Mouse (Mus musculus): ENCODE measurements at regions not wholly inside any gene's neighbourhood (a gene's known extent, or its start where the extent isn't known, plus 50 kb on each side); places are given as distances from the start of the nearest gene placed in this dataset. TPM values are rescaled to one million over a fixed set of nuclear protein-coding genes. Genes with fewer than 3 reads are reported as not detected.

DNA sequence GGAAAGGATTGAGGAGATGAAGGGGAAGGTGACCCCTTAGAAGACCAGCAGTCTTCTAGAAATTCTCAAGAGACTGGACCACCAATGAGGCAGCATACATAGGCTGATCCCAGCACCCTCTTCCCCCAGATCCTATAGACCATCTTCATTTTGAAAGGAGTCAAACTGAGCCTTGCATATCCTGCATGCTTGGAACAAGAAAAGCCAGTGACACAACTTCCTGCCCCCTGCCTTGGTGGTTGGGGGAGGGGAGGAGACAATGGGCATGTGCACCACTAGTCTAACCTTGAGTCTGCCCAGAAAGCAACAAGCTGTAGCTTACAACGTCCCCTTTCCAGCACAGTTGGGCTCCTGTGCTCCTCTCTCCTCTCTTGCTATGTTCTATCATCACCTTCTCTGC, 531.3 kb upstream of the Lrrn3 start:
- no peak overlapping the region for H3K4me3 ChIP-seq (ENCODE audit: low read depth, low read length)
- H3K9me3 ChIP-seq (replicated peaks; ENCODE audit: control insufficient read depth, low read length) = no peaks in the 10 kb centered on the region
- H3K4me1 ChIP-seq (ENCODE audit: control insufficient read depth, insufficient read depth, low read length) = no peaks in the 10 kb centered on the region
- no peak for DNase-seq (ENCODE audit: low spot score)
- H3K27ac ChIP-seq (ENCODE audit: low read depth, low read length) = no peak overlapping the region
- 53% methylated on average over 1 of the region's 1 CpGs for WGBS
- no peak overlapping the region for H3K9ac ChIP-seq (ENCODE audit: low read length)
- no peaks in the 10 kb centered on the region for H3K27me3 ChIP-seq (replicated peaks; ENCODE audit: control insufficient read depth, insufficient read depth, low read length)
- no peak for ATAC-seq
- no peak overlapping the region for H3K4me2 ChIP-seq (ENCODE audit: low read length)
- no peaks in the 10 kb centered on the region for H3K36me3 ChIP-seq (ENCODE audit: control insufficient read depth, insufficient read depth, low read length)

DNA sequence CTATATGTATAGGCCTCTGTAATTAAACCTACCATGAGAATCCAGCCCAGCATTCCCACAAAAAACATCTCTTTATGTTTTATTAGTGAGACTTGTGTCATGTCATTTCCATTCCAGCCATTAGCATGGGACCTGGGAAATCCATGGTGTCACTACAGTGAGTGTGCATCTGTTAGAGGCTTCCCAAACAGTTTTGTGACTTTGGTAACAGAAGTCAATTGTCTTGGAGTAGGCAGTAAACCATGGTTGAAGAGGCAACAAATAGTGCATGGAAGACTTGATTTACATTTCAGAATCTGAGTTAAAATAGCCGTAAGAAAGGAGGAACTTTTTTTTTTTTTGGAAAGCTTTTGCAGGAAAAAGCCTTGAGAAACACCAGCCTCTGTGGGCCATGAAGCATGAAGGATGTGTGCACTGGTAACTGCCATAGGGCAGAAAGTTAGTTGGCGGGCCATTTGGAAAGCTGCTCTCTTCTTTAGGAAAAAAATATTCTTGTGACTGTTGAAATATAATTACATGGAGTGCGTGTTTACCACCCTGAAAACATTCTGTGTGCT, 522.7 kb upstream of the Lrrn3 start:
- Histone ChIP-seq H3K4me3 (ENCODE audit: low read depth, low read length) (no peak overlapping the region), H3K27ac (ENCODE audit: low read depth, low read length) (no peak overlapping the region), H3K4me2 (ENCODE audit: low read length) (no peak overlapping the region), H3K9ac (ENCODE audit: low read length) (no peak overlapping the region), H3K27me3 (replicated peaks; ENCODE audit: control insufficient read depth, insufficient read depth, low read length) (no peaks in the 10 kb centered on the region), H3K36me3 (ENCODE audit: control insufficient read depth, insufficient read depth, low read length) (no peaks in the 10 kb centered on the region), H3K4me1 (ENCODE audit: control insufficient read depth, insufficient read depth, low read length) (no peaks in the 10 kb centered on the region), H3K9me3 (replicated peaks; ENCODE audit: control insufficient read depth, low read length) (no peaks in the 10 kb centered on the region)
- 84% methylated on average over 3 of the region's 3 CpGs for WGBS
- no peak for DNase-seq (ENCODE audit: low spot score)
- ATAC-seq = no peak

DNA sequence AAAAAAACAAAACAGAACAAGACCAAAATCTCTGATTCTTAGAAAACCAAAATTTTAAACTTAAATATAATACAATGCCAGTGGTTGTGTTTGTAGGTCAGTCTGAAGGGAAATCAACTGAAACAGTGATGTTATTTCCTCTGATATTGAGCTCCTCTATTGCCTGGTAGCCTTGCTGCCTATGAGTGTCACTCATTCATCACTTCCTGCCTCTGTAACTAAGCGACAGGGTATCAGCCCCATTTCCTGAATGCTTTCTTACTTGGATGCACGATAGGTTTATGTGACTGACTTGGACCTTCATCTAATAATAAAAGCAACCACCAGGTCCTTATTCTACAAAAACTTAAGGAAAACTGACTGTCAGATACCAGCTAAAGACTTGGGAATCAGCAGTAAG, 520.7 kb upstream of the Lrrn3 start:
- 88% methylated on average over 2 of the region's 2 CpGs for WGBS
- ATAC-seq = no peak
- no peaks in the 10 kb centered on the region for H3K4me1 ChIP-seq (ENCODE audit: control insufficient read depth, insufficient read depth, low read length)
- no peak overlapping the region for H3K27ac ChIP-seq (ENCODE audit: low read depth, low read length)
- H3K4me3 ChIP-seq (ENCODE audit: low read depth, low read length) = no peak overlapping the region
- no peak overlapping the region for H3K4me2 ChIP-seq (ENCODE audit: low read length)
- no peaks in the 10 kb centered on the region for H3K36me3 ChIP-seq (ENCODE audit: control insufficient read depth, insufficient read depth, low read length)
- DNase-seq (ENCODE audit: low spot score) = no peak
- H3K27me3 ChIP-seq (replicated peaks; ENCODE audit: control insufficient read depth, insufficient read depth, low read length) = no peaks in the 10 kb centered on the region
- H3K9ac ChIP-seq (ENCODE audit: low read length) = no peak overlapping the region
- no peaks in the 10 kb centered on the region for H3K9me3 ChIP-seq (replicated peaks; ENCODE audit: control insufficient read depth, low read length)

Small RNAs in the stretch of these regions (microRNA-seq; reads per million reads assigned to microRNA genes)
- not detected for gene Gm25248
